Mouse (Mus musculus) regulatory T cell (primary cell): ENCODE results near the gene Tnfrsf9.

Experiments used
- in situ Hi-C: fragments of 300-600 bp; cut with MboI, MseI; formaldehyde crosslinking; loops from one replicate; pipeline ENCODE4 v1.15.1; 2025; ENCODE audit warnings: high pct_unique_total_duplicates

Gene Tnfrsf9

DNA sequence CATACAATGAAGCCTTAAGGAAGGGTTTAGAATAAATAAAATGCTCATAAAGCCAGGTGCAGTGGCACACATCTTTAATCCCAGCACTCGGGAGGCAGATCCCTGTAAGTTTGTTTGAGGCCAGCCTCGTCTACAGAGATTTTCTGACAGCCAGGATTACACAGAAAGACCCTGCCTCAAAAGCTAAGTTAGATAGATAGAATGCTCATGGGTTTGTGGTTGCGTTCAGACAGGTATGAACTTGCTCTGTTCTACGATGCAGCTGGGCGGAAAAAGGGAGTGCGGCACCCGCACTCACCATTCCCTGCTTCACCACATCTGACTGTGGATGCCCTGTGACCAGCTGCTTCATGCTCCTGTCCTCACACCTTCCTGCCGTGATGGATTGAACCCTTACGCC is 65.1 kb downstream of the Tnfrsf9 start:
- in situ Hi-C loops: loop anchor here (5.0 kb wide), 1 partner anchor 148 kb away; no protein-coding TSS in a partner anchor

- in situ Hi-C loops: no loop called here
Measured at GRCm38 (mm10) chr4:150980153-150980552, 65.8 kb downstream of the Tnfrsf9 start.

- in situ Hi-C loops: no loop called here
Measured at GRCm38 (mm10) chr4:150990148-150990547, 75.8 kb downstream of the Tnfrsf9 start.
